Mouse (Mus musculus): ENCODE results near the gene Pigz. TPM values are rescaled to one million over a fixed set of nuclear protein-coding genes. Genes with fewer than 3 reads are reported as not detected.
"Not testable (repeated sequence)": the region's sequence is repeated elsewhere in the genome, so short reads cannot be mapped to it uniquely, and the experiment has no call there.

Gene Pigz
- total and polyA plus RNA-seq, 2 experiments from 2014 or later, result 0.87 TPM; not detected in 1

DNA sequence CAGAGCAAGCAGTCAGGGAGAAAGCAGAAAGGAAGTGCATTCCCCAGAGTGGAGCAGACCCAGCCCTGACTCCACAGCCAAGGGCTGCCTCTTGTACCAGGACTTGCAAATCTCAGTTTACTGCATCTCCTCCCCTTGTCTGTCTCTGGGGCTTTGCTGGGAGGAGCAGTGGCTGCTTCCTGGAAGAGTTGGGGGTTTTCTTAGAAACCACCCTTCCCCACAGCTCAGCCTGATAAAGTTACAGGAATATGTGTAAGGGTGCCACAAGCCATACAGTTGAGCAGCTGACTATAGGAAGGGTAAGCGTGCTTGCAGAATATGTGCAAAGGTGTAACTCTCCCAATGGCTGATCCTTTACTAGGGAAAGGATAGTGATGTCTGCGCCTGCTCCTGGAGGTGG is 6.9 kb downstream of the Pigz start:
- DNase-seq (ENCODE audit: low spot score), result no peak
- Histone ChIP-seq H3K9ac (replicated peaks; ENCODE audit: low read depth, low read length) (no peak overlapping the region), H3K27me3 (ENCODE audit: control insufficient read depth, insufficient read depth, low read length) (peaks cover 2% of the 10 kb centered on the region; the same call in 1 of the 2 replicates), H3K4me3 (ENCODE audit: low read depth, low read length) (no peak overlapping the region), H3K36me3 (replicated peaks; ENCODE audit: control insufficient read depth, insufficient read depth, low read length) (no peaks in the 10 kb centered on the region), H3K4me1 (ENCODE audit: control insufficient read depth, insufficient read depth) (peaks cover 9% of the 10 kb centered on the region; the same call in 1 of the 2 replicates), H3K4me2 (ENCODE audit: low read depth, low read length) (no peak overlapping the region), H3K9me3 (replicated peaks; ENCODE audit: control insufficient read depth, low read length) (no peaks in the 10 kb centered on the region), H3K27ac (ENCODE audit: low read depth) (no peak overlapping the region)
- TF ChIP-seq EP300 (IDR thresholded peaks at IDR 0.05; ENCODE audit: low read depth), result no peak
- no peak for TF ChIP-seq CTCF (IDR thresholded peaks at IDR 0.05; ENCODE audit: low read depth)
- WGBS, result 68% methylated on average over 2 of the region's 2 CpGs
- ATAC-seq (ENCODE audit: insufficient read depth, low read depth), result no peak

DNA sequence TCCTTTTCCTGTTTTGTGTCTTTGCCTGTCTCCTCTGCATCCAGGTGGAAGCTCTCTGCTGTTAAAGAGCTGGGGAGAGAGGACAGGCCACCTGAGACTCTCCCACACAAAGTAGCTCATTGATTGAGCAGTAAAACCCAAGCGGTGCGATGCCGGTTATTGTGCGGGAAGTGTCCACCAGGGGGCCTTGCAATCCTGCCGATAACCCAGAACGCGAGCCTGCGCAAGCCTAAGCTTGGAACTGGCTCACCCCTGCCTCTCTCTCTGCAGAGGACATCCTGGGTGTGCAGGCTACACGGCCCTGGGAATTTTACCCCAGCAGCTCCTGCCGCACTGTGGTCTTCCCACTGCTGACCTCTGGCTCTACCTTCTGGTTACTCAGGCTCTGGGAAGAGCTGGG is 10.3 kb downstream of the Pigz start:
- peak; percentile 36; the same call in 1 of the 2 replicates for ATAC-seq (ENCODE audit: insufficient read depth, low read depth)

DNA sequence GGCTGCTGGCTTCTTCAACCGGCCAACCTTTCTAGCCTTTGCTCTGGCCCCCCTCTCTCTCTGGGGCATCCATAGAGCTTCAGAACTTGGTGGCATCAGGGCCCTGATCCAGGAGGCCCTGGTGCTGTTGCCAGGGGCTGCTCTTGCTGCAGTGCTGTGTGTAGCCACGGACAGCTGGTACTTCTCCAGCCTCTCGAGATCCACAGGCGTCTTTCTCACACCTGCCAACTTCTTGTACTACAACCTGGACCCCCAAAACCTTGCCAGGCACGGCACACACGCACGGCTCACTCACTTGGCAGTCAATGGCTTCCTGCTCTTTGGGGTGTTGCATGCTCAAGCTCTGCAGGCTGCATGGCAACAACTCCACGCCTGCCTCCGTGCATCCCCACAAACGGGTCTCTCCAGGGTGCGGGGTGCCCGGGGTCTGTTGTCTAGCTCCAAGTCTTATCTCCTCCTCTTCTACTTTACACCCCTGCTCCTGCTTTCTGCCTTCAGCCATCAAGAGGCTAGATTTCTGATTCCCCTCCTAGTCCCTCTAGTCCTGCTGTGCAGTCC is 11.1 kb downstream of the Pigz start:
- no peak overlapping the region for H3K9ac ChIP-seq (replicated peaks; ENCODE audit: low read depth, low read length)
- H3K4me3 ChIP-seq (ENCODE audit: low read depth, low read length), result no peak overlapping the region
- TF ChIP-seq EP300 (IDR thresholded peaks at IDR 0.05; ENCODE audit: low read depth) (no peak), CTCF (IDR thresholded peaks at IDR 0.05; ENCODE audit: low read depth) (no peak)
- 81% methylated on average over 12 of the region's 12 CpGs for WGBS
- no peaks in the 10 kb centered on the region for H3K36me3 ChIP-seq (replicated peaks; ENCODE audit: control insufficient read depth, insufficient read depth, low read length)
- no peak for ATAC-seq (ENCODE audit: insufficient read depth, low read depth)
- peaks cover 23% of the 10 kb centered on the region for H3K4me1 ChIP-seq (ENCODE audit: control insufficient read depth, insufficient read depth)
- H3K27ac ChIP-seq (ENCODE audit: low read depth), result no peak overlapping the region
- H3K27me3 ChIP-seq (ENCODE audit: control insufficient read depth, insufficient read depth, low read length), result no peaks in the 10 kb centered on the region
- H3K4me2 ChIP-seq (ENCODE audit: low read depth, low read length), result no peak overlapping the region
- DNase-seq (ENCODE audit: low spot score), result no peak
- no peaks in the 10 kb centered on the region for H3K9me3 ChIP-seq (replicated peaks; ENCODE audit: control insufficient read depth, low read length)

More for the DNA sequence above, 10.3 kb downstream of the Pigz start:
- Histone ChIP-seq H3K4me1 (ENCODE audit: control insufficient read depth, insufficient read depth) (peaks cover 19% of the 10 kb centered on the region), H3K27ac (ENCODE audit: low read depth) (no peak overlapping the region), H3K4me2 (ENCODE audit: low read depth, low read length) (no peak overlapping the region), H3K9ac (replicated peaks; ENCODE audit: low read depth, low read length) (no peak overlapping the region), H3K4me3 (ENCODE audit: low read depth, low read length) (no peak overlapping the region), H3K9me3 (replicated peaks; ENCODE audit: control insufficient read depth, low read length) (no peaks in the 10 kb centered on the region), H3K36me3 (replicated peaks; ENCODE audit: control insufficient read depth, insufficient read depth, low read length) (no peaks in the 10 kb centered on the region), H3K27me3 (ENCODE audit: control insufficient read depth, insufficient read depth, low read length) (no peaks in the 10 kb centered on the region)
- WGBS, result 2% methylated on average over 10 of the region's 10 CpGs
- peak; percentile 76 for DNase-seq (ENCODE audit: low spot score)
- TF ChIP-seq CTCF (IDR thresholded peaks at IDR 0.05; ENCODE audit: low read depth), result peak; percentile 68
- TF ChIP-seq EP300 (IDR thresholded peaks at IDR 0.05; ENCODE audit: low read depth), result no peak

DNA sequence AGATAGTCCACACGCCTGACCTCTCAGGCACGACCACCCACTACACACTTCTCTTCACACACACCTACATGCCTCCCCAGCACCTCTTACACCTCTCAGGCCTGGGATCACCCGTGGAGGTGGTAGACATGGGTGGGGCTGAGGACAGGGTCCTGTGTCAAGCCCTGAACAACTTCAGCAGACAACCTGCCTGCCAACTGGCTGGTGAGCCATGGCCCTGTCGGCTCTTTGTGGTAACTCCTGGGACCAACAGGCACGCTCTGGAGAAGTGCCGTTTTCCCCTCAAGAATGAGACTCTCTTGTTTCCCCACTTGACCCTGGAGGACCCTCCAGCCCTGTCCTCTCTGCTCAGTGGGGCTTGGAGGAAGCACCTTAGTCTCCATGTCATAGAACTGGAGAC is 11.7 kb downstream of the Pigz start:
- H3K36me3 ChIP-seq (replicated peaks; ENCODE audit: control insufficient read depth, insufficient read depth, low read length), result no peaks in the 10 kb centered on the region
- DNase-seq (ENCODE audit: low spot score) (no peak), ATAC-seq (ENCODE audit: insufficient read depth, low read depth) (no peak)
- H3K4me3 ChIP-seq (ENCODE audit: low read depth, low read length), result no peak overlapping the region
- no peaks in the 10 kb centered on the region for H3K27me3 ChIP-seq (ENCODE audit: control insufficient read depth, insufficient read depth, low read length)
- no peak overlapping the region for H3K4me2 ChIP-seq (ENCODE audit: low read depth, low read length)
- H3K9me3 ChIP-seq (replicated peaks; ENCODE audit: control insufficient read depth, low read length), result no peaks in the 10 kb centered on the region
- no peak for TF ChIP-seq EP300 (IDR thresholded peaks at IDR 0.05; ENCODE audit: low read depth)
- WGBS, result 81% methylated on average over 6 of the region's 6 CpGs
- H3K27ac ChIP-seq (ENCODE audit: low read depth), result no peak overlapping the region
- no peak overlapping the region for H3K9ac ChIP-seq (replicated peaks; ENCODE audit: low read depth, low read length)
- H3K4me1 ChIP-seq (ENCODE audit: control insufficient read depth, insufficient read depth), result peaks cover 23% of the 10 kb centered on the region

DNA sequence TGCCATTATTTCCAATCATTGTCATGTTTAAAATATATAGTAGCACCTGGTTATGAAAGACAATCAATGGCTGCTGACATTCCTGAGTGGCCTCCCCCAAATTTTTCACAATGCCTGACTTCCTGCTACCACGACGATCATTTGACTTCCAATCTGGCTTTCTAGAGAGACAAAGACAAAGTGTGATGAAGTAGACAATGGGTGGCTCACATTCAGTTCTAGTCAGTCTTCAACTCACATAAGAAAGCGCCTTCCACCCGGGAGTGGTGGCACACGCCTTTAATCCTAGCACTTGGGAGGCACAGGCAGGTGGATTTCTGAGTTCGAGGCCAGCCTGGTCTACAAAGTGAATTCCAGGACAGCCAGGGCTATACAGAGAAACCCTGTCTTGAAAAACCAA is 12.3 kb downstream of the Pigz start:
- H3K4me3 ChIP-seq (ENCODE audit: low read depth, low read length); H3K27me3 ChIP-seq (ENCODE audit: control insufficient read depth, insufficient read depth, low read length); ATAC-seq (ENCODE audit: insufficient read depth, low read depth); DNase-seq (ENCODE audit: low spot score); H3K9ac ChIP-seq (replicated peaks; ENCODE audit: low read depth, low read length); H3K36me3 ChIP-seq (replicated peaks; ENCODE audit: control insufficient read depth, insufficient read depth, low read length); H3K9me3 ChIP-seq (replicated peaks; ENCODE audit: control insufficient read depth, low read length); H3K27ac ChIP-seq (ENCODE audit: low read depth): not testable (repeated sequence)
- WGBS, result 81% methylated on average over 6 of the region's 6 CpGs
- Histone ChIP-seq H3K4me1 (ENCODE audit: control insufficient read depth, insufficient read depth) (peaks cover 23% of the 10 kb centered on the region), H3K4me2 (ENCODE audit: low read depth, low read length) (peak overlapping the region; percentile 98)

DNA sequence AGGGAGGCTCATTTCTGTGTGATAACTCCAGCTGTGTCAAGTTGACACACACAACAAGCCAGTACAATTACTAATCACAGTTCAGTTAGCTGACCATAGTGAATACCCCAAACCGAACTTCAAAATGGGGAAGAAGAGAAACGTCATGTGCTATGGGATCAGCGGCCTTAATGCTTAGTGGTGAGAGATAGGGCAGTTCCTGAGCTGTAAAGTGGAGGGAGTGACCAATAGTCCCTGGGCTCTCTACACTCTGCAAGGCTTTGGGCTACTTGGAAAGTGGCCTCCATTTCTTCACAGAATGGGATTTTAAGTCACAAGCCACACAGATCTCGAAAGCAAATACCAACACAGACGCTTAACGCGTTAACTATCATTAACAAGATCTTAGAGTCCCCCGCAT is 13.7 kb downstream of the Pigz start:
- H3K27ac ChIP-seq (ENCODE audit: low read depth), result peak overlapping the region; percentile 96
- peak overlapping the region; percentile 89 for H3K9ac ChIP-seq (replicated peaks; ENCODE audit: low read depth, low read length)
- 17% methylated on average over 8 of the region's 8 CpGs for WGBS
- TF ChIP-seq CTCF (IDR thresholded peaks at IDR 0.05; ENCODE audit: low read depth) (no peak), EP300 (IDR thresholded peaks at IDR 0.05; ENCODE audit: low read depth) (no peak)
- H3K4me3 ChIP-seq (ENCODE audit: low read depth, low read length), result peak overlapping the region; percentile 83
- peak; percentile 21 for DNase-seq (ENCODE audit: low spot score)
- H3K4me2 ChIP-seq (ENCODE audit: low read depth, low read length), result peak overlapping the region; percentile 98
- H3K36me3 ChIP-seq (replicated peaks; ENCODE audit: control insufficient read depth, insufficient read depth, low read length), result peaks cover 14% of the 10 kb centered on the region; the same call in 1 of the 2 replicates
- no peak for ATAC-seq (ENCODE audit: insufficient read depth, low read depth)
- H3K4me1 ChIP-seq (ENCODE audit: control insufficient read depth, insufficient read depth), result peaks cover 23% of the 10 kb centered on the region
- no peaks in the 10 kb centered on the region for H3K27me3 ChIP-seq (ENCODE audit: control insufficient read depth, insufficient read depth, low read length)
- H3K9me3 ChIP-seq (replicated peaks; ENCODE audit: control insufficient read depth, low read length), result no peaks in the 10 kb centered on the region

Measured in heart, postnatal 0 days (tissue).